Comparison of ENCODE assay signal across 9 mouse cellular contexts in the genomic region with DNA sequence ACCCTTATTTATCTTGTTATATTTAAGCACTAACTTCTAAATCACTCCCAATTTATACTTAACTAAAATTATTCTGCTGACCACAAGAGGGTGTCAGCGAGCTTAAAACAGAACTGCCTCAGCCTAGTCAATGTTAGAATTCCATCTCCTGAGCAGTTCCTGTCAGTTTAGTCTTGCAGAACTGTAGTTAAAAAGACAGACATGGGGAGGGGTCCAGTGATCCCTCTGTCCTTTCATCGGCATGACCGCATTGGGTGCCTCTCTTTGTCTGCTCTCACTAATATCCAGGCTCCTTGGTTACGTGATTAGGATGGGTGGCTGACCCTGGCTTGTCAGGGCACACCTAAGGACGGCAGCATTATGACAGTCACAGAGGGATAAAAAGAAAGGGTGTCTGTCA.
DNase-seq lines count a peak whose midpoint lies in the region; ATAC-seq and TF ChIP-seq lines count a peak whose summit lies in the region.
"Had no signal": no experiment of that assay in that cellular context is flagged by ENCODE, and none has a peak within 500 bp of the region (broad histone marks: within the 10 kb centered on the region; RNA-seq: fewer than 3 reads in every experiment).

No protein-coding gene starts in this region.

- ATAC-seq in hindbrain, embryonic 13.5 days (ENCODE audit: low FRiP score) = 0 out of 2 replicates have a peak, but pooled peaks have one; percentile 46
- no peak for ATAC-seq in liver, postnatal 0 days

- H3K27ac ChIP-seq in thymus, adult 2 months (ENCODE audit: control insufficient read depth, insufficient read depth, low read length) = no peak overlapping the region
- no peak overlapping the region for H3K27ac ChIP-seq in hindbrain, embryonic 13.5 days
- H3K27ac ChIP-seq in liver, postnatal 0 days (ENCODE audit: low read depth) = no peak overlapping the region
- H3K27ac ChIP-seq: heart, embryonic 13.5 days had no signal

- H3K9me3 ChIP-seq in hindbrain, embryonic 13.5 days = no peaks in the 10 kb centered on the region
- H3K9me3 ChIP-seq in liver, postnatal 0 days (ENCODE audit: low read length) = no peaks in the 10 kb centered on the region
- H3K9me3 ChIP-seq: heart, embryonic 13.5 days had no signal

- H3K9ac ChIP-seq in hindbrain, embryonic 13.5 days = no peak overlapping the region
- no peak overlapping the region for H3K9ac ChIP-seq in liver, postnatal 0 days (replicated peaks)
- H3K9ac ChIP-seq: heart, embryonic 13.5 days had no signal

- TF ChIP-seq POLR2A in thymus, adult 2 months (IDR thresholded peaks at IDR 0.05; ENCODE audit: control insufficient read depth, extremely low read depth, insufficient read depth, low read length, poor library complexity) = no peak

- no peak for TF ChIP-seq CTCF in thymus, adult 2 months (IDR thresholded peaks at IDR 0.05; ENCODE audit: borderline replicate concordance, control insufficient read depth, extremely low read depth, insufficient read depth, low read length, poor library complexity)
- TF ChIP-seq CTCF in liver, postnatal 0 days (IDR thresholded peaks at IDR 0.05; ENCODE audit: low read depth) = peak; percentile 74

- TF ChIP-seq EP300 in liver, postnatal 0 days (IDR thresholded peaks at IDR 0.05; ENCODE audit: low read depth) = no peak

- H3K36me3 ChIP-seq in thymus, adult 2 months (ENCODE audit: control insufficient read depth, insufficient read depth, low read length) = no peaks in the 10 kb centered on the region
- no peaks in the 10 kb centered on the region for H3K36me3 ChIP-seq in hindbrain, embryonic 13.5 days
- no peaks in the 10 kb centered on the region for H3K36me3 ChIP-seq in liver, postnatal 0 days (replicated peaks; ENCODE audit: insufficient read depth, low read length)
- H3K36me3 ChIP-seq: heart, embryonic 13.5 days had no signal

- H3K4me1 ChIP-seq in thymus, adult 2 months (replicated peaks; ENCODE audit: control insufficient read depth, insufficient read depth, low read length) = peaks cover 13% of the 10 kb centered on the region
- H3K4me1 ChIP-seq in hindbrain, embryonic 13.5 days (replicated peaks) = peaks cover 4% of the 10 kb centered on the region; the same call in 1 of the 2 replicates
- H3K4me1 ChIP-seq in liver, postnatal 0 days (ENCODE audit: insufficient read depth) = no peaks in the 10 kb centered on the region; the same call in 1 of the 2 replicates

- H3K4me3 ChIP-seq in thymus, adult 2 months (ENCODE audit: control insufficient read depth, insufficient read depth, low read length) = no peak overlapping the region
- H3K4me3 ChIP-seq in hindbrain, embryonic 13.5 days = no peak overlapping the region
- H3K4me3 ChIP-seq in liver, postnatal 0 days (ENCODE audit: low read depth, low read length) = no peak overlapping the region
- H3K4me3 ChIP-seq: heart, embryonic 13.5 days had no signal

- H3K27me3 ChIP-seq in thymus, adult 2 months (ENCODE audit: control insufficient read depth, insufficient read depth, low read length) = no peaks in the 10 kb centered on the region
- H3K27me3 ChIP-seq in hindbrain, embryonic 13.5 days = no peaks in the 10 kb centered on the region
- no peaks in the 10 kb centered on the region for H3K27me3 ChIP-seq in liver, postnatal 0 days (ENCODE audit: insufficient read depth, low read length)
- H3K27me3 ChIP-seq: heart, embryonic 13.5 days had no signal

- H3K4me2 ChIP-seq in hindbrain, embryonic 13.5 days = no peak overlapping the region
- no peak overlapping the region for H3K4me2 ChIP-seq in liver, postnatal 0 days (ENCODE audit: low read depth, low read length)
- H3K4me2 ChIP-seq: heart, embryonic 13.5 days had no signal

- peak; percentile 60 for DNase-seq in adrenal gland, postnatal 10 days
- DNase-seq in adrenal gland, postnatal 25 days = no peak
- peak; percentile 64 for DNase-seq in thymus, adult 2 months
- no peak for DNase-seq in thymus, adult 18-20 months
- DNase-seq in embryo, embryonic 10 days (ENCODE audit: low spot score) = peak; percentile 73
- no peak for DNase-seq in liver, postnatal 0 days
- peak; percentile 71 for DNase-seq in retina, postnatal 1 day

- WGBS in thymus, adult 2 months = 62% methylated on average over 5 of the region's 5 CpGs
- WGBS in hindbrain, embryonic 13.5 days = 41% methylated on average over 5 of the region's 5 CpGs
- WGBS in liver, postnatal 0 days (ENCODE audit: insufficient replicate concordance) = 61% methylated on average over 5 of the region's 5 CpGs

Comparison
In these comparisons a context has a peak if more than half of its experiments do, and no peak if none do; other contexts are left out.
1. DNase-seq: peak in adrenal gland, postnatal 10 days (single experiment), thymus, adult 2 months (single experiment), embryo, embryonic 10 days (single experiment) and retina, postnatal 1 day (single experiment); none in adrenal gland, postnatal 25 days (single experiment), thymus, adult 18-20 months (0 of 2) and liver, postnatal 0 days (single experiment).